Mouse (Mus musculus): ENCODE measurements at regions not wholly inside any gene's neighbourhood (a gene's known extent, or its start where the extent isn't known, plus 50 kb on each side); places are given as distances from the start of the nearest gene placed in this dataset.

GRCm38 (mm10) chr16:78631797-78632196 lies 55.3 kb upstream of the D16Ertd472e start:
- no peak for TF ChIP-seq EP300 (IDR thresholded peaks at IDR 0.05; ENCODE audit: insufficient read depth, low read depth, low read length)
- Histone ChIP-seq H3K9ac (ENCODE audit: low read depth, low read length) (no peak overlapping the region), H3K4me1 (ENCODE audit: control insufficient read depth, insufficient read depth, low read length) (no peaks in the 10 kb centered on the region), H3K4me3 (no peak overlapping the region), H3K27me3 (ENCODE audit: control insufficient read depth, insufficient read depth, low read length) (no peaks in the 10 kb centered on the region), H3K36me3 (ENCODE audit: control insufficient read depth, insufficient read depth, low read length) (no peaks in the 10 kb centered on the region), H3K27ac (no peak overlapping the region), H3K79me2 (replicated peaks; ENCODE audit: control insufficient read depth, insufficient read depth, low read length) (no peaks in the 10 kb centered on the region)
- intact Hi-C loops (cut with DNase I): no loop called here
- WGBS: 63% methylated on average over 5 of the region's 5 CpGs
- no peak for DNase-seq

GRCm38 (mm10) chr16:78626803-78627202 lies 50.3 kb upstream of the D16Ertd472e start:
- no peaks in the 10 kb centered on the region for H3K4me1 ChIP-seq (ENCODE audit: control insufficient read depth, insufficient read depth, low read length)
- TF ChIP-seq POLR2A (IDR thresholded peaks at IDR 0.05; ENCODE audit: insufficient read depth, low read depth, low read length) (no peak), CTCF (IDR thresholded peaks at IDR 0.05) (peak; percentile 67), EP300 (IDR thresholded peaks at IDR 0.05; ENCODE audit: insufficient read depth, low read depth, low read length) (no peak)
- H3K36me3 ChIP-seq (ENCODE audit: control insufficient read depth, insufficient read depth, low read length): no peaks in the 10 kb centered on the region
- intact Hi-C loops (cut with DNase I): loop anchor here (1.0 to 2.0 kb wide), 2 partner anchors 175 to 430 kb away; no protein-coding TSS in a partner anchor
- no peaks in the 10 kb centered on the region for H3K79me2 ChIP-seq (replicated peaks; ENCODE audit: control insufficient read depth, insufficient read depth, low read length)
- H3K27ac ChIP-seq: no peak overlapping the region
- DNase-seq: no peak
- no peak overlapping the region for H3K9ac ChIP-seq (ENCODE audit: low read depth, low read length)
- no peaks in the 10 kb centered on the region for H3K27me3 ChIP-seq (ENCODE audit: control insufficient read depth, insufficient read depth, low read length)
- H3K4me3 ChIP-seq: no peak overlapping the region
- WGBS: 30% methylated on average over 2 of the region's 2 CpGs

All from heart, adult 2 months (tissue).